Mouse (Mus musculus): Measurements from ENCODE around the gene Ppp2r5c.

DNA sequence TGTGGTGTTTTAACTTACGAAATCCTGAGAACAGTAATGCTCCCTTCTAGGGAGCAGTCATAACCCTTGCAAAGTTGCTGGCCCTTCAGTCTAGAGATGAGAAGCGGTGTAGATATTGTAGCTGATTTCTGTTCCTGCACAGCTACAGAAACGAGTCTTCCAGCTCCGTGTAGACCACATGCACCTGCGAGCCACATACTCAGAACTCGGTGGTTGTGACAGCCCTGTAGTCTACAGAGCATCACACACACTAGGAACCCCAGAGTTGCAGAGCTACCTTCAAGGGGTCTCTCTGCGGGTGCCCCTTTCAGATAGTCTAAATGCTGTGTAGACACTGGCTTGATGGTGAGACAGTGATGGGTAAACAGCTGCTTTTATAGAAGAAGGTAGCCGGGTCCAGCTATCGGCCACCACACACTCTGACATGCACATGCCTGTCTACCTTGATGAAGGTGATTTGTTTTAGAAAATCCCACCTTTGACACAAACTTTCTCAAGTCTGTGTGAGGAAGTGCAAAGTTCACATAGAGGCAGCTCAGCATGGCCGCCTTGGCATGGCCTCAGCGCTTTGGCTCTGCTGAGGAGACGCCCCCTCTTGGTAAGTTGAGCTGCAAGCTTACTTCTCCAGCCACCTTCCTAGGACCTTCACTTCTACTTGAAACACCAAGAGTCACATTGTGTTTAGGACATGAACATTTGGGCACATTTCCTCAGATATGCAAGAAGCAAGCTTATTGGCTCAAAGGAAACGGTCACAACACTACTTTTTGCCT lies 46.9 kb downstream of the Ppp2r5c start:
- no peak for TF ChIP-seq CTCF (IDR thresholded peaks at IDR 0.05; ENCODE audit: low read depth)
- no peak for TF ChIP-seq EP300 (IDR thresholded peaks at IDR 0.05; ENCODE audit: low read depth)

Data from heart, postnatal 0 days (tissue).